Mouse (Mus musculus): ENCODE data around the gene Espl1. TPM values are rescaled to one million over a fixed set of nuclear protein-coding genes. Genes with fewer than 3 reads are reported as not detected.

Gene Espl1
- total RNA-seq, 2 experiments from 2014 or later: 1.7 to 2.1 TPM

- Histone ChIP-seq H3K4me3 (peak within 1 kb of the TSS; percentile 63), H3K27ac (peak within 1 kb of the TSS; percentile 90)
- no peak for DNase-seq (ENCODE audit: low spot score in 2 of 2)
- TF ChIP-seq CTCF (conservative IDR thresholded peaks at IDR 0.05): no peak
These were observed 38.6 kb upstream of the Espl1 start, which contains the start of gene Rarg for GRCm38 (mm10) chr15:102257202-102258075. Rarg (minus strand) TSS chr15:102257517.

- no peak for TF ChIP-seq CTCF (conservative IDR thresholded peaks at IDR 0.05)
- peak overlapping the region; percentile 63 for H3K4me3 ChIP-seq
- no peak for DNase-seq (ENCODE audit: low spot score in 2 of 2)
- H3K27ac ChIP-seq: peak overlapping the region; percentile 90
These were observed 38.0 kb upstream of the Espl1 start for GRCm38 (mm10) chr15:102258076-102258470.

GRCm38 (mm10) chr15:102258581-102259253 lies 37.3 kb upstream of the Espl1 start:
- no peak for TF ChIP-seq CTCF (conservative IDR thresholded peaks at IDR 0.05)
- Histone ChIP-seq H3K27ac (peak overlapping the region; percentile 90; the same call in 1 of the 2 replicates), H3K4me3 (no peak overlapping the region)
- DNase-seq (ENCODE audit: low spot score in 2 of 2): no peak

- no peak for DNase-seq (ENCODE audit: low spot score in 2 of 2)
- no peak overlapping the region for H3K4me3 ChIP-seq
- no peak overlapping the region for H3K27ac ChIP-seq
- no peak for TF ChIP-seq CTCF (conservative IDR thresholded peaks at IDR 0.05)
These were observed 33.5 kb upstream of the Espl1 start for GRCm38 (mm10) chr15:102262582-102262981.

- Histone ChIP-seq H3K27ac (no peak overlapping the region), H3K4me3 (no peak overlapping the region)
- DNase-seq (ENCODE audit: low spot score in 2 of 2): no peak
- TF ChIP-seq CTCF (conservative IDR thresholded peaks at IDR 0.05): no peak
These were observed 33.0 kb upstream of the Espl1 start for GRCm38 (mm10) chr15:102263037-102263436.

GRCm38 (mm10) chr15:102265548-102265947 lies 30.5 kb upstream of the Espl1 start:
- peak; percentile 36 for TF ChIP-seq CTCF (conservative IDR thresholded peaks at IDR 0.05)
- Histone ChIP-seq H3K4me3 (no peak overlapping the region), H3K27ac (no peak overlapping the region)
- no peak for DNase-seq (ENCODE audit: low spot score in 2 of 2)

- TF ChIP-seq CTCF (conservative IDR thresholded peaks at IDR 0.05): no peak
- no peak for DNase-seq (ENCODE audit: low spot score in 2 of 2)
- Histone ChIP-seq H3K27ac (no peak within 1 kb of the TSS), H3K4me3 (no peak within 1 kb of the TSS)
These were observed 25.6 kb upstream of the Espl1 start, which contains the start of gene Gm9918 for GRCm38 (mm10) chr15:102270274-102270960. Gm9918 (plus strand) TSS chr15:102270563.

GRCm38 (mm10) chr15:102271441-102271840 lies 24.6 kb upstream of the Espl1 start:
- Histone ChIP-seq H3K4me3 (no peak overlapping the region), H3K27ac (no peak overlapping the region)
- TF ChIP-seq CTCF (conservative IDR thresholded peaks at IDR 0.05): no peak
- DNase-seq (ENCODE audit: low spot score in 2 of 2): no peak

- TF ChIP-seq CTCF (conservative IDR thresholded peaks at IDR 0.05): peak; percentile 61
- DNase-seq (ENCODE audit: low spot score in 2 of 2): no peak
- no peak overlapping the region for H3K4me3 ChIP-seq
- H3K27ac ChIP-seq: no peak overlapping the region
These were observed 21.9 kb upstream of the Espl1 start for GRCm38 (mm10) chr15:102273982-102274716.

GRCm38 (mm10) chr15:102278726-102279091 lies 17.4 kb upstream of the Espl1 start:
- no peak for DNase-seq (ENCODE audit: low spot score in 2 of 2)
- peak overlapping the region; percentile 98 for H3K27ac ChIP-seq
- H3K4me3 ChIP-seq: peak overlapping the region; percentile 95
- TF ChIP-seq CTCF (conservative IDR thresholded peaks at IDR 0.05): no peak

- peak; percentile 56 for TF ChIP-seq CTCF (conservative IDR thresholded peaks at IDR 0.05)
These were observed 16.8 kb upstream of the Espl1 start, which contains the start of gene Mfsd5 for GRCm38 (mm10) chr15:102279092-102279782. Mfsd5 (plus strand) TSS chr15:102279454.

More at GRCm38 (mm10) chr15:102279092-102279782, 16.8 kb upstream of the Espl1 start, which contains the start of gene Mfsd5:
- peak; percentile 75 to 84 for DNase-seq (ENCODE audit: low spot score in 2 of 2)
- Histone ChIP-seq H3K4me3 (peak within 1 kb of the TSS; percentile 95), H3K27ac (peak within 1 kb of the TSS; percentile 98)
